Mouse (Mus musculus) bone marrow, adult 2 months (tissue): ENCODE results near the gene Slc24a2.

ENCODE experiments used
- CTCF ChIP-seq: fragments of 200-500 bp; IDR thresholded peaks from 2 replicates; pipeline ENCODE4 v1.5.1; 2011; ENCODE audit warnings: low read length, control low read depth; ENCODE audit not compliant: control insufficient read depth, insufficient read depth
- POLR2A ChIP-seq: fragments of 200-500 bp; IDR thresholded peaks from 2 replicates; pipeline ENCODE4 v1.6.1; 2011; ENCODE audit warnings: low read depth, mild to moderate bottlenecking, control low read depth, low read length, borderline replicate concordance; ENCODE audit not compliant: control insufficient read depth

DNA sequence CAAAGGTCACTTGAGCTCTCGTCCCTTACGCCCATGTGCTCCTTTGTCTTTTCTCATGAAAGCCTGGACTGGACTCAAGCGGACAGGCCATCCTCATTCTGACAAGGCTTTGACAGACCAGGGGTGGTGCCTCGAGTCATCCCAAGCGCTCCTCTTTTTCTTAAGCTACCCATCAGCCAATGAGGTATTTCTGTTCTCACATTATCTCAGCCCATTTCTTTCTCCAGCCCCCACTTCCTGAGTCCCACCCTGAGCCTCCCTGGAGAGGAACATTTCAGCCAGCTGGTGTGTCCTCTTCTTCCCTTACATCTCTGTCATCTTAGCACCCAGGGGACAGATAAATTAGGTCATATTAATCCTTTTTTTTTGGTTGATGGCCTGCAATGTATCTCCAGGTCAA lies 193.8 kb downstream of the Slc24a2 start:
- TF ChIP-seq CTCF (no peak), POLR2A (no peak)
